Mouse (Mus musculus) midbrain, postnatal 0 days (tissue): Measurements from ENCODE around the gene Man1b1. TPM values are rescaled to one million over a fixed set of nuclear protein-coding genes. Genes with fewer than 3 reads are reported as not detected.
A peak's percentile ranks its signal among the peaks of the same experiment; 100 is the strongest.

Source experiments
- ATAC-seq: fragments of 200-750 bp; cut with Nextera tagmentation; 2 replicates; pipeline ENCODE4 v1.8.0; 2017; ENCODE audit warnings: moderate number of reproducible peaks, mild to moderate bottlenecking, moderate TSS enrichment, moderate library complexity; ENCODE audit not compliant: low FRiP score
- DNase-seq: peaks from one replicate; pipeline ENCODE4 v3.0.0-alpha.2; 2015; ENCODE audit warnings: low spot score
- H3K27ac ChIP-seq: fragments of 300-500 bp; sonication (generic); 2 replicates; pipeline ENCODE4 v1.5.1; 2014; ENCODE audit warnings: low read depth, mild to moderate bottlenecking, low read length, mixed read lengths
- H3K27me3 ChIP-seq: fragments of 300-500 bp; sonication (generic); 2 replicates; pipeline ENCODE4 v1.6.1; 2014; ENCODE audit warnings: low read length, control low read depth, mixed read lengths; ENCODE audit not compliant: insufficient read depth
- H3K36me3 ChIP-seq: fragments of 300-500 bp; sonication (generic); 2 replicates; pipeline ENCODE4 v1.6.1; 2014; ENCODE audit warnings: low read length, control low read depth, mixed read lengths; ENCODE audit not compliant: insufficient read depth
- H3K4me1 ChIP-seq: fragments of 300-500 bp; sonication (generic); 2 replicates; pipeline ENCODE4 v1.6.1; 2014; ENCODE audit warnings: mild to moderate bottlenecking, control low read depth, antibody characterized with exemption, low read length, mixed read lengths; ENCODE audit not compliant: insufficient read depth
- H3K4me2 ChIP-seq: fragments of 300-500 bp; sonication (generic); 2 replicates; pipeline ENCODE4 v1.6.1; 2014; ENCODE audit warnings: low read depth, mild to moderate bottlenecking, low read length, mixed read lengths; ENCODE audit not compliant: poor library complexity, severe bottlenecking
- H3K4me3 ChIP-seq: fragments of 300-500 bp; sonication (generic); 2 replicates; pipeline ENCODE4 v1.5.1; 2014; ENCODE audit warnings: low read depth, mild to moderate bottlenecking, low read length, moderate library complexity
- H3K9ac ChIP-seq: fragments of 300-500 bp; sonication (generic); replicated peaks from 2 replicates; pipeline ENCODE4 v1.6.1; 2014; ENCODE audit warnings: mild to moderate bottlenecking, low read length, moderate library complexity, mixed read lengths; ENCODE audit not compliant: poor library complexity, severe bottlenecking
- H3K9me3 ChIP-seq: fragments of 300-500 bp; sonication (generic); 2 replicates; pipeline ENCODE4 v1.6.1; 2016; ENCODE audit warnings: low read length, control low read depth
- CTCF ChIP-seq: IDR thresholded peaks from 2 replicates; pipeline ENCODE4 v1.5.1; 2016; ENCODE audit warnings: antibody characterized with exemption, mild to moderate bottlenecking
- WGBS: fragments of 180-500 bp; shearing (Covaris S2); extraction: QIAGEN DNeasy Blood & Tissue Kit; methylation state at CpG from one replicate; pipeline ENCODE4 v1.1.7; 2014; 5-methylcytosine and 5-hydroxymethylcytosine counted together
- polyA plus RNA-seq: library from polyadenylated mRNA; unstranded; fragments of >200 nt; fragmentation: Nextera tagmentation; extraction: Ambion mirVana; gene quantifications from 2 replicates; pipeline ENCODE4 v1.2.1, GENCODE M21; 2015
- total RNA-seq: library from RNA; depleted of rRNA; stranded (reverse); fragments of >200 nt; gene quantifications from 2 replicates; pipeline ENCODE4 v1.2.3, GENCODE M21; 2014

Gene Man1b1
- total and polyA plus RNA-seq, 2 experiments from 2014 or later: 53.1 to 60.0 TPM

- Histone ChIP-seq H3K9me3 (no peaks in the 10 kb centered on the region), H3K27me3 (peaks cover 6% of the 10 kb centered on the region; the same call in 1 of the 2 replicates), H3K4me1 (no peaks in the 10 kb centered on the region), H3K9ac (no peak overlapping the region), H3K36me3 (peaks cover 32% of the 10 kb centered on the region), H3K4me3 (no peak overlapping the region), H3K27ac (no peak overlapping the region; the same call in 1 of the 2 replicates), H3K4me2 (peak overlapping the region; percentile 51)
- DNase-seq: peak; percentile 59
- TF ChIP-seq CTCF: no peak
- 74% methylated on average over 7 of the region's 7 CpGs for WGBS
- no peak for ATAC-seq
Measured at GRCm38 (mm10) chr2:25303931-25304656, 28.0 kb upstream of the Man1b1 start.

- ATAC-seq (peak; percentile 79), DNase-seq (peak; percentile 61)
- Histone ChIP-seq H3K36me3 (peaks cover 35% of the 10 kb centered on the region), H3K4me3 (peak overlapping the region; percentile 29), H3K9ac (peak overlapping the region; percentile 52), H3K4me2 (peak overlapping the region; percentile 51), H3K27me3 (peaks cover 8% of the 10 kb centered on the region; the same call in 1 of the 2 replicates), H3K4me1 (no peaks in the 10 kb centered on the region), H3K27ac (no peak overlapping the region; the same call in 1 of the 2 replicates), H3K9me3 (no peaks in the 10 kb centered on the region)
- TF ChIP-seq CTCF: no peak
- 4% methylated on average over 41 of the region's 45 CpGs for WGBS
Measured at GRCm38 (mm10) chr2:25304657-25305541, 27.2 kb upstream of the Man1b1 start.

GRCm38 (mm10) chr2:25305587-25306359 is 26.4 kb upstream of the Man1b1 start:
- 55% methylated on average over 14 of the region's 14 CpGs for WGBS
- H3K9ac ChIP-seq: peak overlapping the region; percentile 52

GRCm38 (mm10) chr2:25310180-25310579 is 22.0 kb upstream of the Man1b1 start:
- H3K27ac ChIP-seq: no peak overlapping the region
- no peak overlapping the region for H3K4me3 ChIP-seq
- TF ChIP-seq CTCF: no peak
- no peak overlapping the region for H3K4me2 ChIP-seq
- 64% methylated on average over 10 of the region's 10 CpGs for WGBS
- no peaks in the 10 kb centered on the region for H3K4me1 ChIP-seq
- H3K36me3 ChIP-seq: peaks cover 50% of the 10 kb centered on the region
- peaks cover 38% of the 10 kb centered on the region for H3K27me3 ChIP-seq
- DNase-seq (no peak), ATAC-seq (no peak)
- no peak overlapping the region for H3K9ac ChIP-seq
- no peaks in the 10 kb centered on the region for H3K9me3 ChIP-seq

More at GRCm38 (mm10) chr2:25305587-25306359, 26.4 kb upstream of the Man1b1 start:
- no peak overlapping the region for H3K27ac ChIP-seq
- H3K4me2 ChIP-seq: peak overlapping the region; percentile 51
- TF ChIP-seq CTCF: no peak
- peaks cover 8% of the 10 kb centered on the region; the same call in 1 of the 2 replicates for H3K27me3 ChIP-seq
- ATAC-seq (no peak), DNase-seq (no peak)
- H3K9me3 ChIP-seq: no peaks in the 10 kb centered on the region
- H3K36me3 ChIP-seq: peaks cover 40% of the 10 kb centered on the region
- peak overlapping the region; percentile 29; the same call in 1 of the 2 replicates for H3K4me3 ChIP-seq
- H3K4me1 ChIP-seq: no peaks in the 10 kb centered on the region

GRCm38 (mm10) chr2:25310969-25311368 is 21.2 kb upstream of the Man1b1 start:
- peaks cover 38% of the 10 kb centered on the region for H3K27me3 ChIP-seq
- ATAC-seq (no peak), DNase-seq (no peak)
- no peaks in the 10 kb centered on the region for H3K4me1 ChIP-seq
- H3K4me2 ChIP-seq: no peak overlapping the region
- 14% methylated on average over 22 of the region's 22 CpGs for WGBS
- no peak overlapping the region for H3K9ac ChIP-seq
- no peak for TF ChIP-seq CTCF
- no peaks in the 10 kb centered on the region for H3K9me3 ChIP-seq
- peaks cover 52% of the 10 kb centered on the region for H3K36me3 ChIP-seq
- H3K27ac ChIP-seq: no peak overlapping the region
- no peak overlapping the region for H3K4me3 ChIP-seq
